Mouse (Mus musculus) Patski (cell line): ENCODE results near the gene Kcnk16. TPM values are rescaled to one million over a fixed set of nuclear protein-coding genes. Genes with fewer than 3 reads are reported as not detected.
A peak's percentile ranks its signal among the peaks of the same experiment; 100 is the strongest.

Source experiments
- ATAC-seq: fragments of 100-300 bp; one replicate; pipeline ENCODE4 v1.8.0; 2021
- CTCF ChIA-PET: fragments of 350-600 bp; sonication (Branson Sonifier 250); formaldehyde crosslinking; loops from one replicate; lab custom pipeline; 2022; ENCODE audit warnings: inconsistent platforms; lab: Charles Lee
- POLR2A ChIA-PET: fragments of 350-600 bp; sonication (Branson Sonifier 250); formaldehyde crosslinking; loops from one replicate; lab custom pipeline; 2022; ENCODE audit warnings: antibody characterized with exemption, inconsistent platforms; lab: Charles Lee
- DNase-seq: peaks from one replicate; pipeline ENCODE4 v3.0.0-alpha.2; 2011; ENCODE audit warnings: low read depth, low spot score
- H3K27me3 ChIP-seq: fragments of 371-371 bp; one replicate; pipeline ENCODE4 v1.5.1; 2021
- CTCF ChIP-seq: fragments of 100-300 bp; IDR thresholded peaks from one replicate; pipeline ENCODE4 v1.5.1; 2021
- in situ Hi-C: fragments of 300-500 bp; cut with MboI; formaldehyde crosslinking; loops from 3 replicates; pipeline ENCODE4 v1.11.1; 2018; ENCODE audit warnings: low pct_unique_long_range_greater_than_20kb, mixed read lengths
- polyA plus RNA-seq: library from polyadenylated mRNA; unstranded; gene quantifications from one replicate; pipeline ENCODE4 v1.2.3, GENCODE M21; 2021

The Kcnk16 gene
- polyA plus RNA-seq, 1 experiment from 2014 or later = not detected

- ChIA-PET CTCF (interaction anchor here (0.6 kb wide), 1 partner anchor 9 kb away, joined by 4 read pairs; no protein-coding TSS in a partner anchor), POLR2A (interaction anchor here (0.6 kb wide), 1 partner anchor 460 kb away, joined by 5 read pairs; no protein-coding TSS in a partner anchor)
- DNase-seq (no peak), ATAC-seq (no peak)
- no peak for TF ChIP-seq CTCF
- no peaks in the 10 kb centered on the region for H3K27me3 ChIP-seq
- in situ Hi-C loops = no loop called here
These were observed 35.7 kb downstream of the Kcnk16 start for GRCm38 (mm10) chr14:20233016-20233980.

GRCm38 (mm10) chr14:20230063-20230491 is 38.9 kb downstream of the Kcnk16 start:
- in situ Hi-C loops = no loop called here
- ChIA-PET POLR2A (no interaction called here), CTCF (interaction anchor here (1.0 kb wide), 1 partner anchor 44 kb away, joined by 3 read pairs; no protein-coding TSS in a partner anchor)
- DNase-seq (no peak), ATAC-seq (no peak)
- no peaks in the 10 kb centered on the region for H3K27me3 ChIP-seq
- no peak for TF ChIP-seq CTCF

- DNase-seq (peak; percentile 47), ATAC-seq (peak; percentile 54)
- no peaks in the 10 kb centered on the region for H3K27me3 ChIP-seq
- ChIA-PET POLR2A (no interaction called here), CTCF (interaction anchor here (1.0 kb wide), 1 partner anchor 43 kb away, joined by 3 read pairs; no protein-coding TSS in a partner anchor)
- TF ChIP-seq CTCF = no peak
- in situ Hi-C loops = no loop called here
These were observed 39.6 kb downstream of the Kcnk16 start for GRCm38 (mm10) chr14:20229437-20229836.

GRCm38 (mm10) chr14:20228336-20228735 is 40.7 kb downstream of the Kcnk16 start:
- CTCF ChIA-PET = interaction anchor here (1.2 kb wide), 1 partner anchor 115 kb away, joined by 3 read pairs; no protein-coding TSS in a partner anchor
- H3K27me3 ChIP-seq = no peaks in the 10 kb centered on the region
- no peak for ATAC-seq

GRCm38 (mm10) chr14:20226982-20227381 is 42.0 kb downstream of the Kcnk16 start:
- H3K27me3 ChIP-seq = no peaks in the 10 kb centered on the region
- no peak for TF ChIP-seq CTCF
- DNase-seq = no peak
- in situ Hi-C loops = no loop called here
- no peak for ATAC-seq
- ChIA-PET POLR2A (no interaction called here), CTCF (interaction anchor here (1.0 to 1.9 kb wide), 4 partner anchors 9 to 18 kb away, joined by 3 to 5 read pairs (median 3); no protein-coding TSS in a partner anchor)

More at GRCm38 (mm10) chr14:20228336-20228735, 40.7 kb downstream of the Kcnk16 start:
- no peak for TF ChIP-seq CTCF
- POLR2A ChIA-PET = no interaction called here
- no peak for DNase-seq
- in situ Hi-C loops = no loop called here

GRCm38 (mm10) chr14:20226488-20226887 is 42.5 kb downstream of the Kcnk16 start:
- no peak for TF ChIP-seq CTCF
- in situ Hi-C loops = no loop called here
- no peaks in the 10 kb centered on the region for H3K27me3 ChIP-seq
- CTCF ChIA-PET = interaction anchor here (1.2 to 1.9 kb wide), 3 partner anchors 9 to 19 kb away, joined by 3 to 5 read pairs (median 3); no protein-coding TSS in a partner anchor
- DNase-seq (no peak), ATAC-seq (no peak)
- POLR2A ChIA-PET = no interaction called here

- no peak for TF ChIP-seq CTCF
- ChIA-PET CTCF (interaction anchor here (1.0 to 1.9 kb wide), 3 partner anchors 10 to 27 kb away, joined by 3 to 5 read pairs (median 4); no protein-coding TSS in a partner anchor), POLR2A (interaction anchor here (0.6 kb wide), 1 partner anchor 9 kb away, joined by 4 read pairs; no protein-coding TSS in a partner anchor)
- H3K27me3 ChIP-seq = no peaks in the 10 kb centered on the region
- no peak for ATAC-seq
- in situ Hi-C loops = no loop called here
- DNase-seq = no peak
These were observed 43.5 kb downstream of the Kcnk16 start for GRCm38 (mm10) chr14:20225525-20225924.

GRCm38 (mm10) chr14:20224576-20225218 is 44.3 kb downstream of the Kcnk16 start:
- no peak for ATAC-seq
- TF ChIP-seq CTCF = no peak
- no peak for DNase-seq
- CTCF ChIA-PET = interaction anchor here (0.9 to 1.5 kb wide), 3 partner anchors 8 to 20 kb away, joined by 4 to 6 read pairs (median 4); no protein-coding TSS in a partner anchor
- POLR2A ChIA-PET = no interaction called here
- in situ Hi-C loops = no loop called here
- no peaks in the 10 kb centered on the region for H3K27me3 ChIP-seq

- H3K27me3 ChIP-seq = no peaks in the 10 kb centered on the region
- DNase-seq (no peak), ATAC-seq (no peak)
- in situ Hi-C loops = no loop called here
- TF ChIP-seq CTCF = no peak
- POLR2A ChIA-PET = no interaction called here
- CTCF ChIA-PET = interaction anchor here (0.9 to 1.5 kb wide), 5 partner anchors 9 to 34 kb away, joined by 3 to 6 read pairs (median 4); no protein-coding TSS in a partner anchor
These were observed 44.8 kb downstream of the Kcnk16 start for GRCm38 (mm10) chr14:20224163-20224562.

- DNase-seq (no peak), ATAC-seq (no peak)
- in situ Hi-C loops = no loop called here
- H3K27me3 ChIP-seq = no peaks in the 10 kb centered on the region
- CTCF ChIA-PET = interaction anchor here (1.0 to 1.5 kb wide), 4 partner anchors 10 to 35 kb away, joined by 3 to 6 read pairs (median 4); no protein-coding TSS in a partner anchor
- POLR2A ChIA-PET = no interaction called here
- no peak for TF ChIP-seq CTCF
These were observed 45.7 kb downstream of the Kcnk16 start for GRCm38 (mm10) chr14:20223253-20223652.
